Mouse (Mus musculus): ENCODE measurements around the gene Gm7694. TPM values are rescaled to one million over a fixed set of nuclear protein-coding genes. Genes with fewer than 3 reads are reported as not detected.

Gm7694 gene
- polyA plus RNA-seq (2012; ENCODE audit: insufficient read depth, low replicate concordance): 2.0 and 4.3 TPM in 2 replicates

DNA sequence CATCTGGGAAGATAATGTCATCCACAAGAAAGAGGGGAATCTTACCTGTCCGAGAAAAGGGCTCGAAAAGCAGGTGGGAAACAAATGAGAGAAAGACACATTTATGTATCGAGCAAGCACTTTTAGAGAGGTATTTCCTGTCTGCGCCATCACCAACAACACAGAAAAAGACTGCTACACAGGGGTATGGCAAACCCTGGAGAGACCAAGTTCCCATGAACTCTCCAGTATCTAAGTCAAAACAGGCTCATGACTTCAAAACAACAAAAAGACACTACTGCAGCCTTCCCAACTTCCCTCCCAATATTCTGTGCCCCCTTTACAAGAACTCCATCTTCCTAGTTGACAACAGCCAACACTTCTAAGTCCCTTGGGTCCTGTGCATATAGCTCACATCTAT lies at the start of gene Gm7694:
Gm7694 (minus strand) TSS at position 101 of the 400 bp plus-strand sequence.
- H3K4me1 ChIP-seq: peaks cover 13% of the 10 kb centered on the region
- peaks cover 55% of the 10 kb centered on the region for H3K36me3 ChIP-seq (replicated peaks; ENCODE audit: low read length)
- TF ChIP-seq GATA1 (IDR thresholded peaks at IDR 0.05; ENCODE audit: borderline replicate concordance, low read length) (no peak), FLI1 (IDR thresholded peaks at IDR 0.05; ENCODE audit: low read length) (no peak)
- H3K9me3 ChIP-seq: peaks cover 3% of the 10 kb centered on the region; the same call in 1 of the 2 replicates
- no peak within 1 kb of the TSS for H3K4me3 ChIP-seq (replicated peaks)
- peaks cover 2% of the 10 kb centered on the region for H3K27me3 ChIP-seq (replicated peaks)

DNA sequence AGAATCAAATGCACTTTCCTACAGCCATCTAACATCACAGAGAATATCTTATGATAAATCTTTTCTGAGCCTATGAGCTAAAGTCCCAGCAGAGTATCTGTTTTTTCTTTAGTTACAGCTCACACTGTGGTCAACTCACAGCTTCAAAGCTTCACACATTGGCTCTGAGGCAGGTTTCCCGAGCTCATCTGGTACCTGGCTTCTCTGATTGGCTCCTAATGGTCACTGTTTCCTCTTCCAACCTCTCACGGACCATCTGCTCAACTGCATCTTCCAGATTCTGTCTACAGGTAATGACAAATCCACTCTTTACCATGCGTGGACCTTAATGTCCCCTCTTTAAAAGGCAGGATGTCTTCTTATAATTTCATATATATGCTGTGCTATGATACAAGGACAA lies 47.2 kb upstream of the Gm7694 start:
- TF ChIP-seq GATA1 (IDR thresholded peaks at IDR 0.05; ENCODE audit: borderline replicate concordance, low read length) (no peak), FLI1 (IDR thresholded peaks at IDR 0.05; ENCODE audit: low read length) (no peak)

DNA sequence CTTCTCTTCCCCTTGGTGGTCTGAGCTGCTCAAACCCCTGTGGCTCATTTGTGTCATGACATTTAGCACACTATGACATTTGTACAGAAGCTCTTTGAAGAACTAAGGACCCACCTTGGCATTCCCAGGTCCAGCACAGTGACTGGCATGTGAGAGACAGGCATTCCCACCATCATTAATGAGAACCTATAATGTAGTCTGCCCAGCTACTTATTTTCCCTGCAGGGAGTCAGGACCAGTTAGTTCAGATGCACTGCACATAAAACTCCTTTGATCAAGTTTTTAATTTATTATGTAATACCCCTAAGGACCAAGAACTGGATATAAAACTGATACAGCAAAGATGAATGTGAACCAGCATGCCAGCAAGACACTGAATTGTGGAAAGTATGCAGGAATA lies 44.9 kb upstream of the Gm7694 start:
- no peak for TF ChIP-seq GATA1 (IDR thresholded peaks at IDR 0.05; ENCODE audit: borderline replicate concordance, low read length)
- TF ChIP-seq FLI1 (IDR thresholded peaks at IDR 0.05; ENCODE audit: low read length): no peak
- Histone ChIP-seq H3K4me3 (replicated peaks) (no peak overlapping the region), H3K4me1 (peaks cover 42% of the 10 kb centered on the region), H3K27me3 (replicated peaks) (no peaks in the 10 kb centered on the region), H3K36me3 (replicated peaks; ENCODE audit: low read length) (peaks cover 22% of the 10 kb centered on the region), H3K9me3 (no peaks in the 10 kb centered on the region)

More for the DNA sequence above, 47.2 kb upstream of the Gm7694 start:
- Histone ChIP-seq H3K9me3 (no peaks in the 10 kb centered on the region), H3K27me3 (replicated peaks) (no peaks in the 10 kb centered on the region), H3K4me3 (replicated peaks) (no peak overlapping the region), H3K36me3 (replicated peaks; ENCODE audit: low read length) (peaks cover 18% of the 10 kb centered on the region), H3K4me1 (peaks cover 50% of the 10 kb centered on the region)

DNA sequence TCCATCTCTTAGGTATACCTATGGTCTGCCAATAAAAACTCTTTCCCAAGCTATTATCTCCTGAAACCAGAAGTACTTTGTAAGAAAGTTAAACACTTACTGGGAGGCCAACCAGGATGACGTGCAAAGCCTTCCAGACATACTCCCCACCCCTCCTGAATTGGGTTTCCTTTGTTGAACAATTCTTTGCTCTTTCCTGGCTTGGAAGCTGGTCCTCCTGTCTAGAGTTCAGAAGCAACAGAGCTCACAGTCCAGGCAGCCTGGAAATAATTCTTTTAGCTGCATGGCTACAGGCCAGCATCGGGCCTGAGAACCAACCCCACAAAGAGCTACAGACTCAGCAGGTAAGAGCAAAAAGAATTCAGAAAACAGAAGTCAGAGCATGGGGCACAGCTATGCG lies 40.1 kb upstream of the Gm7694 start:
- Histone ChIP-seq H3K36me3 (replicated peaks; ENCODE audit: low read length) (peaks cover 46% of the 10 kb centered on the region), H3K27me3 (replicated peaks) (no peaks in the 10 kb centered on the region), H3K9me3 (no peaks in the 10 kb centered on the region), H3K4me1 (peaks cover 34% of the 10 kb centered on the region), H3K4me3 (replicated peaks) (no peak overlapping the region)
- TF ChIP-seq FLI1 (IDR thresholded peaks at IDR 0.05; ENCODE audit: low read length): no peak
- TF ChIP-seq GATA1 (IDR thresholded peaks at IDR 0.05; ENCODE audit: borderline replicate concordance, low read length): no peak

DNA sequence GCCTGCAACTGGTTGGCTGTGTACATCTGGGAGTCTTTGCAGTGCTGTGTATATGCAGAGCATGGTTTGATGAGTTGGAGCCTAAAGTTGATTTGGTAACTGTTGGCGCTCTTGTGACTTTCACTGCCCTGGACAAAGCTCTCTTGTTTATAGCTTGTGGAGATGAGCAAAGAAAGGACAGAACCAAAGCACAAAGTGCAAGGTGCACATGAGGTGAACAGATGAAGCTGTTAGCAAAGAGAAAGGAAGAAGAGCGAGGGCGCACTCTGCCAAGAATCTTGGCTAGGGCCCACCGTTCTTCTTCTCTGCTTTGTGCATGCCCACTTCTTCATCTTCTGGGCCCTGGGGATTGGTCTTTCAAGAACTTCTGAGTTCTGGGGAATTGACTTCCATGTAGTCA lies 37.8 kb upstream of the Gm7694 start:
- Histone ChIP-seq H3K9me3 (no peaks in the 10 kb centered on the region), H3K36me3 (replicated peaks; ENCODE audit: low read length) (peaks cover 46% of the 10 kb centered on the region), H3K4me3 (replicated peaks) (no peak overlapping the region), H3K4me1 (peaks cover 22% of the 10 kb centered on the region), H3K27me3 (replicated peaks) (no peaks in the 10 kb centered on the region)
- TF ChIP-seq GATA1 (IDR thresholded peaks at IDR 0.05; ENCODE audit: borderline replicate concordance, low read length): no peak
- TF ChIP-seq FLI1 (IDR thresholded peaks at IDR 0.05; ENCODE audit: low read length): no peak

DNA sequence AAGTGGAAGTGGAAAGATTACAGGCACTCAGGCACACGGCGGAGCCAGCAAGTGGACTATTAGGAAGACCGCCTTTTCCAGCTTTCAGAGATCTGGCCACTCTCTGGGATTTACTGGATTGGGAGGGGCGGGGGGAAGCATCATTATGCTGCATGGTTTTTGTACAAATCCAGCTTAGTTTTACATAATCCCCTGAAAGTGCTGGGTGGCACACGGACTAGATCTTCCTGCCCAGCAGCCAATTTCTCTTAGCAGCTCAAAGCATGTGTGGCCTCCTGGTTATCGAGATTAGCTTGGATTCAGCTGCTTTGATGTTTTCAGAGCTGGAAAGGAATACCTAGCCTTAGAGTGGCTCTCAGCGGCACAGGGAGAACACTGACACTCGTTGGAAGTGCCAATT lies 36.9 kb upstream of the Gm7694 start:
- no peaks in the 10 kb centered on the region for H3K27me3 ChIP-seq (replicated peaks)
- peaks cover 18% of the 10 kb centered on the region for H3K4me1 ChIP-seq
- no peak for TF ChIP-seq GATA1 (IDR thresholded peaks at IDR 0.05; ENCODE audit: borderline replicate concordance, low read length)
- TF ChIP-seq FLI1 (IDR thresholded peaks at IDR 0.05; ENCODE audit: low read length): no peak
- peaks cover 50% of the 10 kb centered on the region for H3K36me3 ChIP-seq (replicated peaks; ENCODE audit: low read length)
- H3K9me3 ChIP-seq: no peaks in the 10 kb centered on the region
- no peak overlapping the region for H3K4me3 ChIP-seq (replicated peaks)

DNA sequence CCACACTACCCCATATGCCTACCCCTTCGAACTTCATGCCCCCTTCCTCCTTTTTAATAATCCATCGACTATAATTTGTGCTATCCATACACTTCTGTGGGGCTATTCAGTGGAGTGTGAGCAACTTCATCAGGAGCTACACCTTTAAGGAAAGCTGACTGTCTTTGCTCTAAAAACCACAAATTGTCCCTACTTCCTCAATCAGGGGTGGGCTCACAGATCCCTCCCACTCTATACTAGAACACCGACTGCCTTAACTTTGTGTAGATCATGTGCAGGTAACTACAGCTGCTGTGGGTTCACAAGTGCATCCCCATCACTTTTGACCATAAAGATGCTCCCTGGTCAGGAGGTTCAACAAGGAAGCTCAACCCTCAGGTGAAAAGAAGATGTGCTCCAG lies 33.8 kb upstream of the Gm7694 start:
- Histone ChIP-seq H3K4me3 (replicated peaks) (no peak overlapping the region), H3K36me3 (replicated peaks; ENCODE audit: low read length) (peaks cover 55% of the 10 kb centered on the region), H3K4me1 (peaks cover 3% of the 10 kb centered on the region; the same call in 1 of the 2 replicates), H3K27me3 (replicated peaks) (no peaks in the 10 kb centered on the region), H3K9me3 (no peaks in the 10 kb centered on the region)
- TF ChIP-seq GATA1 (IDR thresholded peaks at IDR 0.05; ENCODE audit: borderline replicate concordance, low read length) (no peak), FLI1 (IDR thresholded peaks at IDR 0.05; ENCODE audit: low read length) (no peak)

DNA sequence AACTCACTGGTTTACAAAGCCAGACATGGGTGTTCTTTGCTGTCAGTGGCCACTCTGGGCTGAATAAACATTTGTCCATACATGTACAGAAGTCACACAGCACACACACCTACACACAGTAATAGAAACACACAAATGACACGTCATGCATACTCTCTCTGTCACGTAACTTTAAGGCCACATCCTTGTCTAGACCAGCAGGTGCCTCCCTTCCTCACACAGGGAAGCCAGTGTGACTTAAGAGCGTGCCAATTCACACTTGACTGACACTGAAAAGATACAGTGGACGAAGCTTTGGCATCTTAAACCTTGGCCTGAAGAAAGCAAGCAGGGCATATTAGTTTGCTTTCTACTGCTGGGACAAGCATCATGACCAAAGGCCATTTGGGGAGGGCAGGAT lies 26.6 kb upstream of the Gm7694 start:
- Histone ChIP-seq H3K9me3 (no peaks in the 10 kb centered on the region), H3K27me3 (replicated peaks) (no peaks in the 10 kb centered on the region), H3K36me3 (replicated peaks; ENCODE audit: low read length) (peaks cover 66% of the 10 kb centered on the region), H3K4me1 (no peaks in the 10 kb centered on the region), H3K4me3 (replicated peaks) (no peak overlapping the region)
- TF ChIP-seq FLI1 (IDR thresholded peaks at IDR 0.05; ENCODE audit: low read length): no peak
- TF ChIP-seq GATA1 (IDR thresholded peaks at IDR 0.05; ENCODE audit: borderline replicate concordance, low read length): no peak

DNA sequence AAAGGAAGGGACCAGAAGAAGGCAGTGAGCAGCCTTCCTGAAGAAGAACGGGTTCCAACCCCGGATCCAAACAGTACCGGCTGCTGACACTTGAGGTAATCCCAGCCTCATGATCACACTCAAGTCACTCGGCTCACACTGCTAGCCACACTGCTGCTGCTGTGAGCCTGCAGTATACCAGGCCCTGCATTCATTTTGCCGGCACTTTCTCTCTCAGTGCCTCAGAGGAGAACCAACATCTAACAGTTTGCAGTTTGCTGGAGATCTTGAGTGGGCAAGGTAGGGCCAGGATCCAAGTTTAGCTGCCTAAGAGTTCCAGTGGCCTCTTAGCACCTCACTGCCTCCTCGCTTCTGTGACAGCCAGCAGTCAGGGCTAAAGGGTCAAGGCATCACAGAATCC lies 25.8 kb upstream of the Gm7694 start:
- H3K9me3 ChIP-seq: no peaks in the 10 kb centered on the region
- peaks cover 70% of the 10 kb centered on the region for H3K36me3 ChIP-seq (replicated peaks; ENCODE audit: low read length)
- H3K4me3 ChIP-seq (replicated peaks): no peak overlapping the region
- H3K27me3 ChIP-seq (replicated peaks): no peaks in the 10 kb centered on the region
- no peaks in the 10 kb centered on the region for H3K4me1 ChIP-seq
- TF ChIP-seq FLI1 (IDR thresholded peaks at IDR 0.05; ENCODE audit: low read length) (no peak), GATA1 (IDR thresholded peaks at IDR 0.05; ENCODE audit: borderline replicate concordance, low read length) (no peak)

DNA sequence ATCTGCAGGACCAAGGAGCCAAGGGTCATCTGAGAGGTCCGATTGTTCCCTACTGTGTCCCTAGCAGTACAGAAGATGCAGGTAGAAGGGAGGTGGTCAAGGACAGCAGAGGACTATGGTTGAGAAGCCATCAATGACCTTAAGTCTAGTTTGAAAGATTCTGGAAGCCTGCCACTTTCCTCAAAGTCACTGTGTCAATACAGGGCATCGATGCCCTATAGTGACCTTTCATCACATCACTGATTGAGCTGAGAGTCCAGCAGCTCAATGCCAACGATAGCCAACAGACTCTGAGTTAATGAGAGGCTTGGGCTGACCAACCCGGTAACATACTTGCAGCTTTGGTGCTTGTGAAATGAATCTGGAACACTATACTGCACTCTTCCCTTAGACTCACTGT lies 19.1 kb upstream of the Gm7694 start:
- Histone ChIP-seq H3K4me1 (no peaks in the 10 kb centered on the region), H3K36me3 (replicated peaks; ENCODE audit: low read length) (peaks cover 85% of the 10 kb centered on the region), H3K9me3 (no peaks in the 10 kb centered on the region), H3K4me3 (replicated peaks) (no peak overlapping the region), H3K27me3 (replicated peaks) (no peaks in the 10 kb centered on the region)
- TF ChIP-seq FLI1 (IDR thresholded peaks at IDR 0.05; ENCODE audit: low read length) (no peak), GATA1 (IDR thresholded peaks at IDR 0.05; ENCODE audit: borderline replicate concordance, low read length) (no peak)

DNA sequence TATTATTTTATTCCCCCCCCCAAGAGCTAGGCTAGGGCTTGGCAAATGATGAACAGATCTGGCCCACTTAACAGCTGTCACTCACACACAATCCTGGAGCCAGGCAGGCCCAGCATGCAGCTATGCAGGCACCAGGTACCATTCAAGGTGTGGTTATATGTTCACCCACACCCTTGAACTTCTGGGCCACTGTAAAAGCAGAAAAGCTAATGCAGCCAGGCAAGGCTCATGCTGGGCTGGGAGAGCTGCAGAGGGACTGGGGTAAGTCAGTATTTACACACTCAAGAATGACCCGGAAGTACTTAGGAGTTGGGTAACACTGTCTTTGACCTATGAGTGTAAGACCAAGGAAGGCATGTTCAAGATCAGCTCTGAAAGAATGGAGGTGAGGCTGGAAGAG lies 18.2 kb upstream of the Gm7694 start:
- no peak overlapping the region for H3K4me3 ChIP-seq (replicated peaks)
- no peaks in the 10 kb centered on the region for H3K4me1 ChIP-seq
- H3K36me3 ChIP-seq (replicated peaks; ENCODE audit: low read length): peaks cover 83% of the 10 kb centered on the region
- TF ChIP-seq GATA1 (IDR thresholded peaks at IDR 0.05; ENCODE audit: borderline replicate concordance, low read length) (no peak), FLI1 (IDR thresholded peaks at IDR 0.05; ENCODE audit: low read length) (no peak)
- H3K27me3 ChIP-seq (replicated peaks): no peaks in the 10 kb centered on the region
- no peaks in the 10 kb centered on the region for H3K9me3 ChIP-seq
